Mouse (Mus musculus): ENCODE measurements around the gene Cttn.

Cttn gene

DNA sequence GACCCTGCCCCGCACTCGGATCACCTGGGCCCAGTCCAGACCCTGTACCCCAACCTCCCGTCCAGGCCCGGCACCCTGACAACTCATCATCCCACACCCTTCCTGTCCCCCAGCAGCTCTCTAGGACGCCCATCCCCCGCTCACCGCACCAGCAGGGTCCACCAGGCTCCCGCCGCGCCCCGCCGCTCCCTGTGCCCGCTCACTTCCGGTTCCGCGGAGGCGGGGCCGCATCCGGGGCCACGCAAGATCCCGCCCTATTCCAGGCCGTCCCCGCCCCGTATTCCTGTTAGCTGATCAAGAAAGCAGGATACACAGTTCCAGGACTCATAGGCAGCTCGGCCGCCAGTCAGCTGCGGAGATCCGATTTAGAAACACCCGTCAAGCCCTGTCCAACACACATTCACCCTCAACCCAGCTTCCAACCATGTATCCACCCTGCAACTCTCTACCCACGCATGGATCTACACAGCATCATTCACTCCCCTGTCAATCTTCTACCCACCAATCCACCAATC, at the start of gene Cttn:
TSS of gene Cttn (minus strand) at position 465 of the 515 bp plus-strand sequence.
- peak; percentile 93 to 94 for DNase-seq

DNA sequence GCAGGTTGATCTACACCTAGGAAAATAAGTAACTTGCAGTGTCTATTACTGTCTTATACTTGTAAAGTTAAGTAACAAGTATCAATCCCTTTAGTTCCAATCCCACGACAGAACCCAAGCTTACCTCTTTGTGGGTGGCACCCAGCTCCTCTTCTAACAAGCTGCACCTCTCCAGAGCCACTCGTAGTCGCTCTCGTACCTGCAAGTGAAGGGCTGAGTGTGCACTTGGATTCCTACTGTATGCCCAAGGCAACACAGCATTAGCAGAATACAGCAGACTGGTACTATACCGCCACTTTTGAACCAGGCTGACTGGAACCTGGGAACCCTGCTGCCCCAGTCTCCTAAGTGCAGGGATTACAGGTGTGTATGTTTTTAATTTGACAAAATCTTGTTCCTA, 49.0 kb upstream of the Cttn start:
- peak in 1 of 2 experiments; percentile 44 for DNase-seq

DNA sequence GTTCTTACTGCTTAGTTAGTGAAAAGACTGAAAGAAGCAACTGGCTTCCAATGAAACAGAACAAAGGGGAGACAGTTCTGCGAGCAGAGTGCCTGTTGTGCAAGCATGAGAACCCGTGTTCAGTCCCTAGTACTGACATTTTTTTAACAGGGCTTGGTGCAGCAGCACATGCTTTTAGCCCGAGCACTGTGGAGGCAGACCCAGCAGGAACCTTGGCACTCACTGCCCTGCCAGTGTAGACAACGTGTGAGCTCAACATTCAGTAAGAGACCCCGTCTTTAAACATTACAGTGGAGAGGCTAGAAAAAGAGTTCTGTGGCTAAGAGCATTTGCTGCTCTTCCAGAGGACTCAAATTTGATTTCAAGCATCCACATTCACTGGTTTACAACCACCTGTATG, 45.9 kb upstream of the Cttn start:
- no peak for DNase-seq

DNA sequence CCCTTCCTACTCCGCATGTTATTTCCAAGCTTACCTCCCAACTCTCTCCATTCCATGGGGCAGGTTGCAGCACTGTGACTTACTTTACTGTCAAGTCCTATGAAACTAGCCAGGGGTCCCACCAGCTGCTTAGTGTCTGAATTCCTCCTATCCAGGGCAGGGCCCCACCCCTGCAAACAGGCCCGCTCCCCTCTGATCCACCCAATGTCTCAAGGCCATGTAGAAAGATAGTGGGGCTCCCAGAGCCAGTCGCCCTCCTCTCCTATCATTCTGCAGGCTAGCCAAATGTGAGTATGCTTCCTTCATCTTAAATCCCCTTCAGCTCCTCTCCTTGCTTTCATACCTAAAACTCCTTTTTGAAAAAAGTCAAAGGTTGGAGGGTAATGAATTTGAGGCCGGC, 38.3 kb upstream of the Cttn start:
- DNase-seq: no peak

DNA sequence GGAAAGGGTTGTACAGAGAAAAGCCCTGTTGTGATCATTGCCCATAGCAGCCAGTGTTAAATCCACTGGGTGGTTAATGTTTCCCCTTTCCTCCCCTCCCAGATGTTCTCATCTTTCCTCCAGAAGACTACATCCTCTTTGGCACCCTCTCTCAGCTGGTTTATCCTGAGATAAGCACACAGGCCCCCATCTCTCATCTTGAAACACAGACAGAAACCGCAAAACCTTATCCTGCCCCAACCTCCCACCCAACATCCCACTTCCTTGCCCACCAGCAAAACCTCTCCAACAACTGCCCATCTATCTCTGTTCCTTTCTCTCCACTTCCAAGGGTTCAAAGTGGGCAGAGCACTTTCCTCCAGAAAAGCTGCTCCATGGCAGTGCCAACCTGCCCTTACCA, 36.0 kb upstream of the Cttn start:
- DNase-seq: no peak

DNA sequence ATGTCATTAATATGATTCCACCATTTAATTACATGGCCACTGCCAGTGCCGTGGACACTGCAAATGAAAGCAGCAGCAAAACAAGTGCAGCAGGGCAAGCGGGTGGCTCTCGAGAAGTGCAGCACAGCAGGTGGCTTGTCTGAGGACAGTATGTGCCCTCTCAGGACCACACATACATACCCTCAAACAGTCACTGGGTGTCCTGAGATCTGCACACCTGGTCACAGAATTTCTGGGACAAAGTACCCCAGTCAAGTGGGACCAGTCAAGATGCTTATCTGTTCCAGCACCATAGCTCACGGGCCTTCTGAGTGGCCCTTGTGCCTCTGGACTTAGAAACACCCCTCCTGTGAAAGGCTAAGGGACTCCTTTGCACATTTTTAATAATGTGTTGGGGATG, 33.1 kb upstream of the Cttn start:
- DNase-seq: no peak

DNA sequence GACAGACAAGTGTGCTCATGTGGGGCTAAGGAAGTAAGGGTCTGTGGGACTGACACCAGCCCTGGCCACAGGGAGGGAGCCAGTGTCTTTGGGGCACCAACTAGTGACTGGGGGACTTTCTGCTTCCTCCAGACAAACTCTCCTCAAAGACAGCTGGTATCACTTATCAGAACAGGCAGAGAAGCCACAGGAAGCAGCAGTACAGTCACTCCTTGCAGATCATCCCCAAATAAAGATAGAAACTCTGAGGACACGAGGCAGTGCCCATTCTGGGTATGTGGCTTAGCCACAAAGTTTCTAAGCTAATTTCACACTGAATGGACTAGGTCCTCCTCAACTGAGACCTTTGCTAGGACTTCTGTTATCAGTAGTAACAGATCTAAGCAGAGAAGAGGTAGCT, 22.1 kb upstream of the Cttn start:
- DNase-seq: no peak

DNA sequence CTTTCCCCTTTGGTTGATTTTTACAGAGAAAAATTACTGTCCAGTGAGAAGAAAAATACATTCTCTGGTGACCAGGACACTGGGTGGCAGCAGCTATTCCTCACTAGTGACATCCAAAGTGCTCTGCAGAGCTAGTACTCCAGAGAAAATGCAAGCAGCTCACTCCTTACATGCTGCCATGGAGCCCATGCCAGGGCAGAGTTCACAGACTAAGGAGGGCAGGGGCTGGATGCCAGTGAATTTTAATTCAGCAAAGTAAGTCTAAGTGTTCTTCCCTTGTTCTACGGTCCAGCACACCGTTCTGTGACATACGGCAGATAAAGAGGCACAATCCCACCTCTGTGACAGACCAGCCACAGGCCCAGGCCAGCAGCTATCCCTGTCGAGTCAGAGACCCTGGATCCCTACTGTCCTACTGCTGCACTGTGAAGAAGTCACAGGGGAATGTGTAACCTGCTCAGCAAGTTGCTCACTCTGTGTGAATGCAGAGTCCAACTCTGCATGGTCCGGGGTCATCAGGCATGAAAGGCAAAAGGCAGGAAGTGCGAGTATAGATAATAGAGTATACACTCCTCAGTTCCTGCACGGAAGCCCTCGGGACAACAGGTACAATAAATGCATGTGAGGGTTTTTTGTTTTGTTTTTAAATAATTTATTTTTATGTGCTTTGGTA, 19.5 kb upstream of the Cttn start:
- no peak for DNase-seq

DNA sequence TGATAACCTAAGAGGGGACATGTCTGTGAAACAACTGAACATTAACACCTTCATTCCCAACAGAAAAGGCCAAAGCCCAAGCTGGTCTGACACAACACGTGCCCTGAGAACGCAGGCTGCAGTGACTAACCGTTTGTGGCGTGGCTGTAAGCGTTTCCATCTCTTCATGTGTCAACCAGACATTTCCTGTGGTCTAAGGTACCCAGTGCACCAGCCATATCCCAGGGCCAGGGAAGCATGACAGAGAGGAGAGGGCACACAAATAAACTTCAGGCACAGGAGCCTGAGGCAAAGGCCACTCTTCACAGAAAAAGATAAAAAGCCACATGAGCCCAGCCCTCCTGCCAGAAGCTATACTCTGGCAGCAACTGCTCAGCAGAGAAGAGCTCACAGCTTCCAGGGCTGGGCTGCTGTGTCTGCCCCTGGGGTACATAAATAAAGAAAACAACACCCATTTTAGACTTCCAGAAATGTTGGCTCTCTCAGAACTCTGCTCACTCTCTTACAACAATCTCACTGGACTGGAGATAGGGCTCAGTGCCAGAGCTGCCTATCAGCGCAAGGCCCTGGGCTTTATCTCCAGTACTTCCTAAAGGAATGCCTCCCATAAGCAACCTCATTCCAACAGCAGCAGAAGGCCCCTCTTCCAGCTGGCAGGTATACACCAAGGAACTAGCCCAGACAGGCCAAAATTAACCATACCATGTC, 18.4 kb upstream of the Cttn start:
- DNase-seq: peak in 1 of 2 experiments; percentile 6

DNA sequence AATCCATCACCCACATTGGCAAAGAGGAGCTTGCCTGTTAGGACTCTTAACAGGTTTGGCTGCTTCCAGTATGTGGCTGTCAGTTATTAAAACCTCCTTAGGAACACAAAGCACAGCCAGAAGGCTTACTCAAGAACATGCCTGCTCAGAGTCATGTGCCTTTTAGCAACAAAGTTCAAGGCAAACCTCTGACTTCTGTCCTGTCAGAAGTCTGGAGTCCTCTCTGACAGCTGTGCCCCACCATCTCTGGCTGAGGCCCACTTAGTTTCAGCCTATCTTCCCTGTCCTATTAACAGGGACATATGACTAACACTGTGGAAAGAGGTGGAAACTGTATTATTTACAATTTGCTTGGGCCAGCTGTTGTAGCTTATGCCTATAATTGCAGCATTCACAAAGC, 9.5 kb upstream of the Cttn start:
- DNase-seq: no peak

DNA sequence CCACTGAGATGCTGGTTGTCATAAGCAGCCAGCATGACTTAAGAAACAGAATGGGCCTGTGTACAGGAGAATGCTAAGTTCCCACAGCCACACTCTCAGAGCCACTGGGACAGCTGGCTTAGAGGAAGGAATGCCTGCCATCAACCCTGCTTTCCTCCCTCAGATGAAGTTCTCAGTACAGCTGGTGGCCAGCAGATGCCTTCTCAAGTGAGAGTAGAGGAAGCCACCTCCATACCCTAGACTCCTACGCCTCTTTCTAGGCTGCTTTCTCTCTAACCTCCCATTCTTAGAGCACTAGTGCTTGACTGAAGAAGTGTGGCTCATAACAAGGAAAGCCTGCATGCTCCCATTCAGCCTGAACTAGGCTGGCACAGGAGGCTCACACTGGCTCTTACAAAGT, 8.8 kb upstream of the Cttn start:
- DNase-seq: no peak

DNA sequence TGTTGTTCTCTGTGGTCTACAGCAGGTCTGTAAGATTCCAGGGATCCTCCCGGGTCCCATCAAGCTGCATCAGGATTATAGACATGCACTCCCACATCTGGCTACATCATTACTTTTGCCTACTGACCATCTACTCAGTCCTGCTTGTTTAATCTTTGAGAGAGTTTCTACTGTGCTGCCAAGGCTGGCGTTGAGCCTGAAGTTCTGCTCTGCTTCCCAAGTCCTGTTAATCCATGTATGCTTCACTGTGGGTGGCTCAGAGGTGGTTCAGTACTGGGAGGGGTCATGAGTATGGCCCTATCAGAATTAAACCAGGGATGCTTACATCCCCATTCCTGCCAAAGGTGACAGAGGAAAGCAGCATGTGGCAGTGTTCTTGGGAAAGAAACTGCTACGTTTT, 4.9 kb upstream of the Cttn start:
- DNase-seq: no peak

DNA sequence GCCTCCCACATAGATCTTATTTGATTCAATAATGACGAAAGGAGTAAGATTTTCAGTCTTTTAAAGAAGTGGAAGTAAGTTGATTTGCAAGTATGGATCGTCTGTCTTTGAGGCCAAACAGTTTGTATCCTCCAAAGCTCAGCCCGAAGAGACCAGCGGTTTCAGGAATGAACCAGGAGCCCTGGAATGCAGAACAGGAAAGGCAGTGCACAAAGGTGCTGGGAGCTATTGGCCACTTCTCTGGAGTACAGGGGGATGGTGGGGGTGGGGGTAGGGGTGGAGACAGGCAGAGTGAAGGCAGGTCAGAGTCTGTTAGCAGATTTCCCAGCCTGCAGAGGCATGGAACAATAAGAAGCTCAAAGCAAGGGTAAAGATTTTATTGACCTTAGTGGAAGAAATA, 2.7 kb upstream of the Cttn start:
- no peak for DNase-seq

DNA sequence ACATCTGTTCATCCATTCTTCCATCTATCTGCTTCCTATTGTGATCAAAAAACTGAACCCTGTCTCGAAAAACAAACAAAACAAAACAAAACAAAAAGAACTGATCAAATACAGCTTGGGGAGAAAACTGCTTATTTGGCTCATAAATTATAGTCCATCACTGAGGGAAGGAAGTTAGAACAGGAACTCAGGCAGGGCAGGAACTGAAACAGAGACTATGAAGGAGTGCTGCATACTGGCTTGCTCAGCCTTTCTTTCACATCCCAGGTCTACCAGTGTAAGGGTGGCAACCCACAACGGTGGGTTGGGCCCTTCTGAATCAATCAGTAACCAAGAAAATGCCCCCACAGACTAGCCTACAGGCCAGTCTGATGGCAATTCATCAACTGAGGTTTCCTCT, 294 bp upstream of the Cttn start:
- no peak for DNase-seq

DNA sequence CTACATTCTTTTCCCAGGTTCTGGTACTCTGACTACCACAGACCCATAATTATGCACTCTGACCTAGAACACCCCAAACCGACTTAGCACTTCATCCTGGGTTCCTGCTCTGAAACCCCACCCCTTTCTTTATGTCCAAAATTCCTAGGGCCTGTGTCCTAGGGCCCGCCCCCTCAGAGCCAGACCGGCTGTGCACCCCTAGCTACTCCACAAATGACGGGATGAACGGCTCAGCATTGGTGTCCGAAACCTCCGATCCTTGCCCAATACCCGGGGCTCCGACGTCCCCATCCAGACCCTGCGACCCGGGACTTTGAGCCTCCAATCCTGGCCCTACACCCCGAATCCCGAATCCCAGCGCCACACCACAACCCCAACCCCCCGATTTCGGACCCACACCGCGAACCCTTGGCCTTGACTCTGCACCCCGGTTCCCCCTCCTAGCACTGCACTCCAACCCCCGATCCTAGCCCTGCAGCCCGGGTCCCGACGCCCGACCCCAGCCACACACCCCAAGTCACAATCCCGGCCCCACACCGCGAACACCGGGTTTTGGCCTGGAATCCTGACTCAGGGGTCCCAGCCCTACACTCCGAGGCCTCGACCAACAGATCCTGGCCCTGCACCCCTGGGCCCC, 783 bp downstream of the Cttn start:
- DNase-seq: peak; percentile 26 to 39

DNA sequence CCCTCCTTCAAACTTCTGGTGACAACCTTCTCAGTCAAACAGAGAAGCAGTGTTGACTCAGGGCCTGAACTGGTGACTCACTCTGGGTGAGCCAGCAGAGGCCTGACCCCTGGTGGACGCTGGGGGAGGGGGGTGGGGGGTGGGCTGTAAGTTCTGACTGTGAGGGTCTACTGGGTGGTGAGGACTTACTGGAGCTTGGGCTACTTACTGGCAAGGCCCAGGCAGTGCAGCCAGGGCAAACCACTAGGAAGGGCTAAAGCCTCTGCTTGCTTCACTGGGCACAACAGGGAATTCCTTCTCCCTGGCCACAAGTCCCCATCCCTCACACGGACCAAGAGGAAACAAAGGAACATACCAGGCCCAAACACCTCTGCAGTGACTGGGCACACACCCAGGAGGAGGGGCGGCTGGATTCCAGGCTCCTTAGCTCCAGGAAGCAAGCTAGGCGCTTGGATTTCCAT, 1.6 kb downstream of the Cttn start:
- peak; percentile 59 to 74 for DNase-seq

DNA sequence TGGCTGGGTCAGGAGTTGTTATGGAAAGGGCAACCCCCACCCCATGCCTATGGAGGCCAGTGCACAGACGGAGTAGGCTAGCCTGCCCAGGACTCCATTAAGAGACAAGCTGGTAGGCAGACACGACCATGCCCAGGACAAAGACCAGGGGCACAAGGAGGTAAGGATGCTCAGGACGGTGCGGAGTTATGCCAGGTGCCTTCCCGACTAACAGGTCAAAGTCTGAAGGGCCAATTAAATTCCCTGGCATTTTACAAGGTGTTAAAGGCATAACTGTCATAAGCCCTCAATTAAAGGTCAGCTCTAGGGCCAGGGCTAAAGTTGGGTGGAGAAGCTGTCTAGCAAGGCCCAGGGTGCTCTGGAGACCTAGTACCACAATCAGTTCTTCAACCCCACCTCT, 2.1 kb downstream of the Cttn start:
- no peak for DNase-seq

DNA sequence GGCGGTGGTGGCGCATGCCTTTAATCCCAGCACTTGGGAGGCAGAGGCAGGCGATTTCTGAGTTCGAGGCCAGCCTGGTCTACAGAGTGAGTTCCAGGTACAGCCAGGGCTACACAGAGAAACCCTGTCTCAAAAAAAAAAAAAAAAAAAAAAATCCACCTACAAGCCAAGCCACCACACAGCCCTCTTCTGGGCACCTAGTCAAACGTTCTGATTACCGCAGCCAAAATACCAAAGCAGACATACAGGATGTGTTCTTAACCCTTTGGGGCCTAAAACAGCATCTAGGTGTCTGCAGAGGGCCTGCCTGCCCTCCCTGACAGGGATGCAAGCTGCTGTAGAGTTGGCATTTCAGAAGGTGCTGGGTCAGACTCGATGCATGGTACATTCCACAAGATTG, 8.2 kb downstream of the Cttn start:
- DNase-seq: no peak

DNA sequence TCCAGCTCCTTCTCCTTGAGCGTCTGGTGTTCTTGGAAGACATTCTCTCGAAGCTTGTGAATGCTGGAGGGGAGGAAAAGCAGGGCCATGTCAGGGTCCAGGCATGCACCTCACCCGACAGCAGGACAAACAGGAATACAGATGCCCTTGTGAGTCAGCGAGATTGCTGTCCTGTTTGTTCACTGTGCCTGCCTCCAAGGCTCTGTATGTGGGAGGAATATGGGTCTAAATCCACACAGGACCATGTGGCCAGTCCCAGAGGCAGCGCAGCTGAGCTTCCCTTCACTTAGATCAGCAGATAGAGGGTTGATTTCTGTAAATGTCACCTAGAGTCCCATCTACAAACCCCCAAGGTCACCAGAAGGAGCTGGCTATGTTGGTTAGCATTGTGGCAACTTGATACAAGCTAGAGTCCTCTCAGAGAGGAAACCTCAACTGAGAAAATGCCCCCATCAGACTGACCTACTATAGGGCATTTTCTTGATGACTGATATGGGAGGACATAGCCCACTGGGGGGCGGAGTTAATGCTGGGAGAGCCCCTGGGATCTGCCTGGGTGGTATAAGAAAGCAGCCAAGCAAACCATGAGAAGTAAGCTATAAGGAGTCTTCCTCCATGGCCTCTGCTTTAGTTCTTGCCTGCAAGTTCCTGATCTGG, 9.4 kb downstream of the Cttn start:
- DNase-seq: no peak

DNA sequence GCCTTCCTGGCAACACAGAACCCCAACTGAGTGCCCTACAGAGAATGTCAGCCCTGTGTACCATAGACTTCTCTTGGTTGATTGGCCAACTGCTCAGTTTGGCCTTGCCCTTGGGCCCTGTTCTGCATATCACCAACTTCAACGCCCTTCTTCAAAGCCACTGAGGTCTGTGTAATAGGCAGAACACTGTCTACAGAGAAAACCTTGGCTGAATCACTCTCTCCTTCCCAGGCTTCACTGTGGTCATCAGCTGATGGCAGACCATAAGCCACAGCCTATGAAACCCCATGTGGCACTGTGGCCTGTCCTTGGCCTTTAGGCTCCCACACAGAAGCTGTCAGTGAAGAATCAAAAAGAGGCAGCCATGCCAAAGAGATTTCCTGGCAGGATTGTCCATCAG, 11.9 kb downstream of the Cttn start:
- no peak for DNase-seq

DNA sequence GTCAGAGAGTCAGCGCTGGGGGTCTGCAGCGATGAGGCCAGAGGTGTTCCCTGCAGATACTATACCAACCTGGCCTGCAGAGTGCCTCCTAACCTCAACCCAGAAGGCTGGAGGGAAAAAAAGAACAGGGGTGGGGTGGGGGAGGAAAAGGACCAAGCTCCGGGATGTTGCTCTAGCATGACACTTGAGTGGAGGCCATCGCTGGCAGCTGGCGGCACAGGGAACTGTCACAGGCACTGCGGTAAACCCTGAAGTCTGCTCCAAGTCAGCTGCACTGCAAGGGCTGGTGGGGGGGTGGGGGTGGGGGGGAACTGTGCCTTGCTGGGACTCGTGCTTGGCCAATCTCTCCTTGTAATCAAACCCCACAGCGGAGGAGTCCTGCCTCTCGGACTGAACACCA, 20.1 kb downstream of the Cttn start:
- no peak for DNase-seq

DNA sequence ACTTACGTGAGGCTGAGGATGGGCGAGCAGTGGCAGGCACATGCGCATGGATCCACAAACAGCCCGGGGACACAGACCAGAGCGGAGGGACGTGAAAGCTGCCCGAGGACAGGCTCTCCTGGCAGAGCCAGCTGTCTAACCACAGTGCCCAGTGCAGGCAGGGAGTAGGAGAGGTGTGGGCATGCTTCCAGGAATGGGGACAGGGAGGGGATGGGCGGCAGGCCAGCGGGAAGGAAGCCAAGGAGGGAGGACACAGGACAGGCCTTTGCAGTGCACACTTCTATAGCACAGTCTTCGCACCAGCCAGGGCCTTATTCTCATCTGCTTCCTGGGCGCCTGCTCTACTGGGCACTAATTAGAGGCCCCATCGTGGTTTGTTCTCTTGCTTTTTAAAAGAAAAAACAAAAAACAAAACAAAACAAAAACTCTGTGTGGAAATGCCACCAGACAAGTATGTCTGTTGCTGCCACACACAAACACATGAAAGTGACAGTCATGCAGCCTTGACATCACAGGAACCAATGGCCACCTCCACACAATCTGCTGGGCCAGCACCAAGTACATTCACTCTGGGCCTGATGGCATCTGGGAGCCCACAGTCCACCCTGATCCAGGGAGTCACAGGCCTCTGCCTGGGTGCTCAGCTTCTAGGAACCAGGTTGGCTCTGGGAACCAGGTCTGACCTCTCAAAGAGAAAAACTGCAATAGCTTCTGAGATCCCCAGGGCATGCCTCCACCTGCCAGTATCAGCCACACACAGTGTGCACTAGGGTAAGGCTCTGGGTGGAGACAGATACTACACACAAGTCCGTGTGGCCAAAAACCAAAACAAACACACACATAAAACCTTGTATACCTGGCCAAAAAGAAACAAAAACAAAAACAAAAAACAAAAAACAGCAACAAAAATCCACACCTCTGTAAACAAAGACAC, 20.9 kb downstream of the Cttn start:
- peak; percentile 84 for DNase-seq

All from lung, postnatal 4 days (tissue).